8 mouse cellular contexts compared by ENCODE assay signal in genomic region chr12:111704609-111705008, GRCm38 (mm10). TPM values are rescaled to one million over a fixed set of nuclear protein-coding genes. Genes with fewer than 3 reads are reported as not detected.
DNase-seq lines count a peak whose midpoint lies in the region; ATAC-seq and TF ChIP-seq lines count a peak whose summit lies in the region.

No protein-coding gene starts in this region.

- H3ac ChIP-seq in myocyte (ENCODE audit: control insufficient read depth, insufficient read length), result no peak overlapping the region

- H3K9ac ChIP-seq in hindbrain, embryonic 16.5 days (ENCODE audit: low read depth, low read length), result peak overlapping the region; percentile 43; the same call in 1 of the 2 replicates
- H3K9ac ChIP-seq in liver, embryonic 11.5 days (ENCODE audit: low read depth, low read length), result no peak overlapping the region

- H3K79me2 ChIP-seq in myocyte (ENCODE audit: control insufficient read depth, insufficient read depth), result no peaks in the 10 kb centered on the region

- H3K27ac ChIP-seq in hindbrain, embryonic 16.5 days (ENCODE audit: low read depth, low read length), result peak overlapping the region; percentile 56
- H3K27ac ChIP-seq in liver, embryonic 11.5 days (ENCODE audit: low read depth, low read length), result no peak overlapping the region

- no peaks in the 10 kb centered on the region for H3K9me3 ChIP-seq in hindbrain, embryonic 16.5 days (ENCODE audit: control insufficient read depth, low read length)
- no peaks in the 10 kb centered on the region for H3K9me3 ChIP-seq in liver, embryonic 11.5 days (ENCODE audit: control insufficient read depth, low read length)

- peaks cover 8% of the 10 kb centered on the region; the same call in 1 of the 2 replicates for H3K36me3 ChIP-seq in hindbrain, embryonic 16.5 days (ENCODE audit: control insufficient read depth, insufficient read depth, low read length)
- peaks cover 4% of the 10 kb centered on the region for H3K36me3 ChIP-seq in myocyte (ENCODE audit: control insufficient read depth, insufficient read depth)
- H3K36me3 ChIP-seq in liver, embryonic 11.5 days (ENCODE audit: control insufficient read depth, insufficient read depth, low read length), result peaks cover 3% of the 10 kb centered on the region; the same call in 1 of the 2 replicates

- peak; percentile 93 for TF ChIP-seq POLR2A in myocyte (IDR thresholded peaks at IDR 0.05; ENCODE audit: insufficient read length, low read depth)

- 59% methylated on average over 9 of the region's 9 CpGs for WGBS in hindbrain, embryonic 16.5 days
- WGBS in liver, embryonic 11.5 days, result 65% methylated on average over 9 of the region's 9 CpGs

- H3K4me2 ChIP-seq in hindbrain, embryonic 16.5 days (ENCODE audit: low read length), result no peak overlapping the region
- H3K4me2 ChIP-seq in myocyte (ENCODE audit: low read depth), result peak overlapping the region; percentile 83
- H3K4me2 ChIP-seq in liver, embryonic 11.5 days, result no peak overlapping the region

- peak; percentile 19 to 78 for DNase-seq in urinary bladder, adult 18-20 months (ENCODE audit: low spot score in 2 of 2)
- DNase-seq in urinary bladder, postnatal 10 days (ENCODE audit: low spot score), result no peak
- peak; percentile 76 for DNase-seq in gastrocnemius, adult 18-20 months (ENCODE audit: low spot score)
- DNase-seq in left cerebral cortex, postnatal 14 days (ENCODE audit: low spot score in 2 of 2), result no peak
- DNase-seq in liver, embryonic 11.5 days (ENCODE audit: low spot score), result no peak
- no peak for DNase-seq in frontal cortex, postnatal 36 days (ENCODE audit: low spot score in 2 of 2)

- intact Hi-C loops in left cerebral cortex, postnatal 14 days (cut with DNase I), result no loop called here

- peaks cover 3% of the 10 kb centered on the region; the same call in 1 of the 2 replicates for H3K4me1 ChIP-seq in hindbrain, embryonic 16.5 days (ENCODE audit: control insufficient read depth, insufficient read depth, low read depth, low read length)
- no peaks in the 10 kb centered on the region for H3K4me1 ChIP-seq in liver, embryonic 11.5 days (replicated peaks; ENCODE audit: control insufficient read depth, insufficient read depth, low read length)

- ATAC-seq in hindbrain, embryonic 16.5 days, result 0 out of 2 replicates have a peak, but pooled peaks have one; percentile 31
- ATAC-seq in liver, embryonic 11.5 days (replicated peaks; ENCODE audit: low FRiP score), result no peak

- no peak overlapping the region for H3K4me3 ChIP-seq in hindbrain, embryonic 16.5 days (ENCODE audit: low read length)
- H3K4me3 ChIP-seq in myocyte, result no peak overlapping the region
- H3K4me3 ChIP-seq in liver, embryonic 11.5 days (ENCODE audit: low read depth, low read length), result no peak overlapping the region

- no peaks in the 10 kb centered on the region for H3K27me3 ChIP-seq in hindbrain, embryonic 16.5 days (replicated peaks; ENCODE audit: control insufficient read depth, insufficient read depth, low read length)
- H3K27me3 ChIP-seq in myocyte (ENCODE audit: control insufficient read depth, insufficient read depth, insufficient read length), result no peaks in the 10 kb centered on the region
- H3K27me3 ChIP-seq in liver, embryonic 11.5 days (replicated peaks; ENCODE audit: control insufficient read depth, insufficient read depth, low read length), result no peaks in the 10 kb centered on the region; the same call in 1 of the 2 replicates

TF ChIP-seq in myocyte, 11 proteins besides CTCF, POLR2A, EP300 and RAD21:
- TF ChIP-seq SRF (IDR thresholded peaks at IDR 0.05; ENCODE audit: control insufficient read depth, insufficient read length, low read depth) (no peak), MYOD1 (IDR thresholded peaks at IDR 0.05; ENCODE audit: control insufficient read depth in 1 of 3, insufficient read length in 2 of 3, low read depth in 2 of 3) (peak; percentile 7 to 95 (median 79)), USF1 (IDR thresholded peaks at IDR 0.05; ENCODE audit: low read depth) (no peak), TCF3 (IDR thresholded peaks at IDR 0.05; ENCODE audit: insufficient read length, low read depth) (peak; percentile 44), MYOG (IDR thresholded peaks at IDR 0.05; ENCODE audit: control insufficient read depth in 1 of 3, insufficient read depth in 1 of 3, insufficient read length in 2 of 3, low read depth in 2 of 3) (peak; percentile 69 to 98 (median 87)), POLR2AphosphoS2 (IDR thresholded peaks at IDR 0.05; ENCODE audit: insufficient read length, low read depth) (peak; percentile 36), MAX (IDR thresholded peaks at IDR 0.05; ENCODE audit: low read depth) (no peak), TCF12 (IDR thresholded peaks at IDR 0.05; ENCODE audit: insufficient read depth, poor library complexity, severe bottlenecking) (peak; percentile 35), E2F4 (IDR thresholded peaks at IDR 0.05; ENCODE audit: insufficient read depth) (no peak)

RNA-seq across cellular contexts. Expression of gene Bag5, which starts 8.4 kb away (rescaled TPM):
- 10 to 100 TPM; 16.0 to 16.9 TPM for total RNA-seq in gastrocnemius, adult 18-20 months (2021)
- 65.3 and 65.7 TPM in 2 replicates for polyA plus RNA-seq in hindbrain, embryonic 16.5 days (2015; fragmentation: Nextera tagmentation; extraction: Ambion mirVana)
- polyA plus RNA-seq in myocyte (2012; fragmentation: generic; extraction: Trizol), result 20.3 TPM
- 10 to 100 TPM; 45.7 to 47.0 TPM for total RNA-seq in left cerebral cortex, postnatal 14 days (2021)
- polyA plus RNA-seq in liver, embryonic 11.5 days (2014; fragmentation: Nextera tagmentation; extraction: Ambion mirVana), result 41.0 and 44.7 TPM in 2 replicates

RNA-seq across cellular contexts. Expression of gene Apopt1, which starts 8.5 kb away (rescaled TPM):
- total RNA-seq in gastrocnemius, adult 18-20 months (2021), result 10 to 100 TPM; 40.5 to 43.5 TPM
- polyA plus RNA-seq in hindbrain, embryonic 16.5 days (2015; fragmentation: Nextera tagmentation; extraction: Ambion mirVana), result 52.9 and 54.7 TPM in 2 replicates
- 54.6 TPM for polyA plus RNA-seq in myocyte (2012; fragmentation: generic; extraction: Trizol)
- total RNA-seq in left cerebral cortex, postnatal 14 days (2021), result 10 to 100 TPM; 39.4 to 44.3 TPM
- polyA plus RNA-seq in liver, embryonic 11.5 days (2014; fragmentation: Nextera tagmentation; extraction: Ambion mirVana), result 60.3 and 67.7 TPM in 2 replicates

RNA-seq across cellular contexts. Expression of gene Trmt61a, which starts 26.7 kb away (rescaled TPM):
- total RNA-seq in gastrocnemius, adult 18-20 months (2021), result 1 to 10 TPM; 2.4 to 3.9 TPM
- polyA plus RNA-seq in hindbrain, embryonic 16.5 days (2015; fragmentation: Nextera tagmentation; extraction: Ambion mirVana), result 8.8 and 11.1 TPM in 2 replicates
- 17.7 TPM for polyA plus RNA-seq in myocyte (2012; fragmentation: generic; extraction: Trizol)
- 10 to 100 TPM; 18.9 to 19.7 TPM for total RNA-seq in left cerebral cortex, postnatal 14 days (2021)
- polyA plus RNA-seq in liver, embryonic 11.5 days (2014; fragmentation: Nextera tagmentation; extraction: Ambion mirVana), result 16.8 and 21.0 TPM in 2 replicates

RNA-seq across cellular contexts. Expression of gene Ckb, which starts 32.5 kb away (rescaled TPM):
- 10 to 100 TPM in 1 of 2 experiments, 1 to 10 TPM in 1; 5.9 to 12.2 TPM for total RNA-seq in gastrocnemius, adult 18-20 months (2021)
- polyA plus RNA-seq in hindbrain, embryonic 16.5 days (2015; fragmentation: Nextera tagmentation; extraction: Ambion mirVana), result 1,949 and 2,238 TPM in 2 replicates
- polyA plus RNA-seq in myocyte (2012; fragmentation: generic; extraction: Trizol), result 670 TPM
- 1,000 to 10,000 TPM; 1,395 to 1,474 TPM for total RNA-seq in left cerebral cortex, postnatal 14 days (2021)
- 91.3 and 94.1 TPM in 2 replicates for polyA plus RNA-seq in liver, embryonic 11.5 days (2014; fragmentation: Nextera tagmentation; extraction: Ambion mirVana)

RNA-seq across cellular contexts. Expression of gene Klc1, which starts 54.0 kb away (rescaled TPM):
- total RNA-seq in gastrocnemius, adult 18-20 months (2021), result 10 to 100 TPM; 59.1 to 60.1 TPM
- polyA plus RNA-seq in hindbrain, embryonic 16.5 days (2015; fragmentation: Nextera tagmentation; extraction: Ambion mirVana), result 630 and 654 TPM in 2 replicates
- polyA plus RNA-seq in myocyte (2012; fragmentation: generic; extraction: Trizol), result 252 TPM
- total RNA-seq in left cerebral cortex, postnatal 14 days (2021), result 100 to 1,000 TPM; 856 to 890 TPM
- polyA plus RNA-seq in liver, embryonic 11.5 days (2014; fragmentation: Nextera tagmentation; extraction: Ambion mirVana), result 56.8 and 59.3 TPM in 2 replicates

Comparison
In these comparisons a context has a peak if more than half of its experiments do, and no peak if none do; other contexts are left out.
1. DNase-seq: peak in urinary bladder, adult 18-20 months (2 of 2) and gastrocnemius, adult 18-20 months (single experiment); none in urinary bladder, postnatal 10 days (single experiment), left cerebral cortex, postnatal 14 days (0 of 2), liver, embryonic 11.5 days (single experiment) and frontal cortex, postnatal 36 days (0 of 2).